In the genomic region with DNA sequence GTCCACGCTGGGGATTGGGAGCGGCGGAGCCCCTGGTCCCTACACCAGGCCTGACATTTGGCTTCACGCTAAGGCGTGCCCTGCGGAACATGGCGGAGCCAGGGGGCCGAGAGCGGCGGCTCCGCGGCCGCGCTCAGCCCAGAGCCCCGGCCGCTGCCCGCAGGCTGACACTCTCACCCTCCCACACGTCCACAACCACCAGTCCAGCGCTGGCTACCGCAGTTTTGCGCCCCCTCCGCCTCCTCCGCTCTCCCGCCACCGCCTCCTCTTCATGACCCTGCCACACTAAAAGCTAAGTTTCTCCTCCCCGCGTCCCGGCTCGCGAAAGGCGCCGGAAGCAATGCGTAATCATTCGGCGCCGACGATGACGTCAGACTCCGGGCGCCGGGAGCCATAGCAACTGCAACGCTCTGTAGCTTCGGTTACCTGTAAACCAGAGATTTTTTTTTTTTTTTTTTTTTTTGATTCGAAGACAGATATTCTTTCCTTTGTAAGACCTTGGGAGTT, we compare ENCODE assay signal across 8 mouse cellular contexts. TPM values are rescaled to one million over a fixed set of nuclear protein-coding genes. Genes with fewer than 3 reads are reported as not detected.
DNase-seq lines count a peak whose midpoint lies in the region; ATAC-seq and TF ChIP-seq lines count a peak whose summit lies in the region.

A gene (minus strand): TSS at position 323 of the 507 bp plus-strand sequence.

- peaks cover under 1 to 7% of the 10 kb centered on the region in 2 experiments for H3K36me3 ChIP-seq in CH12.LX (replicated peaks in 1 of 2; ENCODE audit: control insufficient read depth in 1 of 2, insufficient read depth in 1 of 2, low read length in 1 of 2)
- H3K36me3 ChIP-seq in forebrain, embryonic 11.5 days (ENCODE audit: control insufficient read depth, insufficient read depth, low read length), result no peaks in the 10 kb centered on the region
- peaks cover 2% of the 10 kb centered on the region for H3K36me3 ChIP-seq in heart, postnatal 0 days (replicated peaks; ENCODE audit: control insufficient read depth, insufficient read depth, low read length)
- H3K36me3 ChIP-seq in liver, embryonic 16.5 days (ENCODE audit: control insufficient read depth, insufficient read depth), result no peaks in the 10 kb centered on the region
- H3K36me3 ChIP-seq in neural tube, embryonic 13.5 days, result peaks cover 3% of the 10 kb centered on the region; the same call in 1 of the 2 replicates
- H3K36me3 ChIP-seq in testis, adult 2 months (ENCODE audit: control insufficient read depth, insufficient read depth, low read length), result no peaks in the 10 kb centered on the region; the same call in 1 of the 2 replicates

- TF ChIP-seq POLR2A in CH12.LX (IDR thresholded peaks at IDR 0.05; ENCODE audit: low read depth, low read length), result peak; percentile 90
- peak; percentile 85 for TF ChIP-seq POLR2A in testis, adult 2 months (IDR thresholded peaks at IDR 0.05; ENCODE audit: control insufficient read depth, low read depth, low read length)

- dilution Hi-C loops in CH12.LX (cut with MboI; ENCODE audit: extremely low pct_ligation_motif_present, extremely low pct_unique_long_range_greater_than_20kb, low sequenced_read_pairs), result no loop called here

- in situ Hi-C loops in CH12.LX (cut with MboI; ENCODE audit: low pct_ligation_motif_present, low pct_unique_long_range_greater_than_20kb, low sequenced_read_pairs), result loop anchor here (25.0 kb wide), 1 partner anchor 284 kb away; no protein-coding TSS in a partner anchor

- H3K27me3 ChIP-seq in CH12.LX (replicated peaks), result peaks cover 14% of the 10 kb centered on the region
- H3K27me3 ChIP-seq in forebrain, embryonic 11.5 days (ENCODE audit: control insufficient read depth, insufficient read depth, low read length), result no peaks in the 10 kb centered on the region
- H3K27me3 ChIP-seq in heart, postnatal 0 days (ENCODE audit: control insufficient read depth, insufficient read depth, low read length), result no peaks in the 10 kb centered on the region
- no peaks in the 10 kb centered on the region; the same call in 1 of the 2 replicates for H3K27me3 ChIP-seq in liver, embryonic 16.5 days (ENCODE audit: control insufficient read depth, insufficient read depth, low read depth, low read length)
- peaks cover 7% of the 10 kb centered on the region; the same call in 1 of the 2 replicates for H3K27me3 ChIP-seq in neural tube, embryonic 13.5 days
- H3K27me3 ChIP-seq in testis, adult 2 months (ENCODE audit: control insufficient read depth, insufficient read depth, low read length), result no peaks in the 10 kb centered on the region

- no peaks in the 10 kb centered on the region for H3K9me3 ChIP-seq in CH12.LX (replicated peaks; ENCODE audit: low read length)
- no peaks in the 10 kb centered on the region for H3K9me3 ChIP-seq in forebrain, embryonic 11.5 days (ENCODE audit: control insufficient read depth, low read length)
- no peaks in the 10 kb centered on the region for H3K9me3 ChIP-seq in heart, postnatal 0 days (replicated peaks; ENCODE audit: control insufficient read depth, low read length)
- H3K9me3 ChIP-seq in liver, embryonic 16.5 days (replicated peaks; ENCODE audit: control insufficient read depth, low read length), result no peaks in the 10 kb centered on the region
- no peaks in the 10 kb centered on the region for H3K9me3 ChIP-seq in neural tube, embryonic 13.5 days

- peaks cover 41% of the 10 kb centered on the region for H3K79me2 ChIP-seq in CH12.LX (replicated peaks; ENCODE audit: control insufficient read depth, extremely low read depth, insufficient read depth, poor library complexity, severe bottlenecking)

- TF ChIP-seq EP300 in CH12.LX (IDR thresholded peaks at IDR 0.05; ENCODE audit: low read length), result no peak
- TF ChIP-seq EP300 in heart, postnatal 0 days (IDR thresholded peaks at IDR 0.05; ENCODE audit: low read depth), result no peak

- peak within 1 kb of the TSS; percentile 74 for H3K9ac ChIP-seq in CH12.LX (ENCODE audit: insufficient read depth, low read depth)
- peak within 1 kb of the TSS; percentile 86 for H3K9ac ChIP-seq in forebrain, embryonic 11.5 days (ENCODE audit: low read length)
- H3K9ac ChIP-seq in heart, postnatal 0 days (replicated peaks; ENCODE audit: low read depth, low read length), result peak within 1 kb of the TSS; percentile 94
- peak within 1 kb of the TSS; percentile 92 for H3K9ac ChIP-seq in liver, embryonic 16.5 days (ENCODE audit: low read depth, low read length)
- H3K9ac ChIP-seq in neural tube, embryonic 13.5 days, result peak within 1 kb of the TSS; percentile 89

- no peak for TF ChIP-seq CTCF in CH12.LX (conservative IDR thresholded peaks at IDR 0.05 in 1 of 2, IDR thresholded peaks at IDR 0.05 in 1 of 2; ENCODE audit: low read depth in 2 of 2, low read length in 2 of 2)
- TF ChIP-seq CTCF in heart, postnatal 0 days (IDR thresholded peaks at IDR 0.05; ENCODE audit: low read depth), result no peak
- TF ChIP-seq CTCF in testis, adult 2 months (IDR thresholded peaks at IDR 0.05; ENCODE audit: control insufficient read depth, insufficient read depth, insufficient replicate concordance, low read depth, low read length), result no peak

- ATAC-seq in forebrain, embryonic 11.5 days (replicated peaks; ENCODE audit: low FRiP score), result peak; percentile 82
- ATAC-seq in heart, postnatal 0 days (ENCODE audit: insufficient read depth, low read depth), result peak; percentile 81
- peak; percentile 81 for ATAC-seq in liver, embryonic 16.5 days (ENCODE audit: low read depth)
- peak; percentile 66 for ATAC-seq in neural tube, embryonic 13.5 days (ENCODE audit: low read depth)

- H3K4me3 ChIP-seq in CH12.LX (replicated peaks in 1 of 3; ENCODE audit: low read depth in 2 of 3, low read length in 2 of 3, poor library complexity in 1 of 3), result peak within 1 kb of the TSS; percentile 74 to 93 (median 89)
- H3K4me3 ChIP-seq in forebrain, embryonic 11.5 days (ENCODE audit: low read depth, low read length), result peak within 1 kb of the TSS; percentile 83
- H3K4me3 ChIP-seq in heart, postnatal 0 days (ENCODE audit: low read depth, low read length), result peak within 1 kb of the TSS; percentile 96
- peak within 1 kb of the TSS; percentile 93 for H3K4me3 ChIP-seq in liver, embryonic 16.5 days (ENCODE audit: low read depth, low read length)
- H3K4me3 ChIP-seq in neural tube, embryonic 13.5 days, result peak within 1 kb of the TSS; percentile 90
- peak within 1 kb of the TSS; percentile 90 for H3K4me3 ChIP-seq in testis, adult 2 months (ENCODE audit: control insufficient read depth, low read depth, low read length)

- DNase-seq in CH12.LX (ENCODE audit: extremely low read depth), result peak; percentile 89
- DNase-seq in c-Kit-positive CD71-positive TER-119-negative erythroid progenitor cells, embryonic 14.5 days (ENCODE audit: low read depth), result peak; percentile 84
- peak; percentile 97 for DNase-seq in forebrain, embryonic 11.5 days (ENCODE audit: low spot score)
- DNase-seq in heart, postnatal 0 days (ENCODE audit: low spot score), result peak; percentile 82
- DNase-seq in kidney, postnatal 4 days, result peak; percentile 97

- H3K4me1 ChIP-seq in CH12.LX (ENCODE audit: control insufficient read depth in 1 of 2, insufficient read depth in 2 of 2), result peaks cover 11 to 44% of the 10 kb centered on the region in 2 experiments; a peak in 3 of 4 replicates
- H3K4me1 ChIP-seq in forebrain, embryonic 11.5 days (replicated peaks; ENCODE audit: control insufficient read depth, insufficient read depth, low read length), result no peaks in the 10 kb centered on the region; the same call in 1 of the 2 replicates
- peaks cover 15% of the 10 kb centered on the region for H3K4me1 ChIP-seq in heart, postnatal 0 days (ENCODE audit: control insufficient read depth, insufficient read depth)
- H3K4me1 ChIP-seq in liver, embryonic 16.5 days (ENCODE audit: control insufficient read depth, low read depth, low read length), result peaks cover 20% of the 10 kb centered on the region
- peaks cover 35% of the 10 kb centered on the region for H3K4me1 ChIP-seq in neural tube, embryonic 13.5 days (replicated peaks)
- H3K4me1 ChIP-seq in testis, adult 2 months (ENCODE audit: control insufficient read depth, insufficient read depth, low read length), result peaks cover 9% of the 10 kb centered on the region

- H3K27ac ChIP-seq in CH12.LX (ENCODE audit: insufficient read depth, low read depth), result peak within 1 kb of the TSS; percentile 40; the same call in 1 of the 2 replicates
- 0 out of 2 replicates have a peak within 1 kb of the TSS, but pooled peaks have one; percentile 41 for H3K27ac ChIP-seq in forebrain, embryonic 11.5 days (ENCODE audit: low read depth, low read length)
- peak within 1 kb of the TSS; percentile 90 for H3K27ac ChIP-seq in heart, postnatal 0 days (ENCODE audit: low read depth)
- H3K27ac ChIP-seq in liver, embryonic 16.5 days (ENCODE audit: low read length), result peak within 1 kb of the TSS; percentile 55
- H3K27ac ChIP-seq in neural tube, embryonic 13.5 days (replicated peaks), result peak within 1 kb of the TSS; percentile 86
- H3K27ac ChIP-seq in testis, adult 2 months (ENCODE audit: control insufficient read depth, insufficient read depth, low read depth, low read length), result peak within 1 kb of the TSS; percentile 91

- WGBS in forebrain, embryonic 11.5 days, result 1% methylated on average over 44 of the region's 44 CpGs
- 0% methylated on average over 44 of the region's 44 CpGs for WGBS in heart, postnatal 0 days
- WGBS in liver, embryonic 16.5 days (ENCODE audit: insufficient replicate concordance), result under 1% methylated on average over 44 of the region's 44 CpGs
- WGBS in neural tube, embryonic 13.5 days, result under 1% methylated on average over 44 of the region's 44 CpGs

- no peak for TF ChIP-seq RAD21 in CH12.LX (IDR thresholded peaks at IDR 0.05; ENCODE audit: low read depth, low read length)

- peak within 1 kb of the TSS; percentile 100 for H3K4me2 ChIP-seq in CH12.LX (ENCODE audit: insufficient read depth, low read depth, poor library complexity, severe bottlenecking)
- peak within 1 kb of the TSS; percentile 84 for H3K4me2 ChIP-seq in forebrain, embryonic 11.5 days (ENCODE audit: low read depth, low read length, severe bottlenecking)
- peak within 1 kb of the TSS; percentile 71 for H3K4me2 ChIP-seq in heart, postnatal 0 days (ENCODE audit: low read depth, low read length)
- peak within 1 kb of the TSS; percentile 79 for H3K4me2 ChIP-seq in liver, embryonic 16.5 days (ENCODE audit: low read depth, low read length)
- H3K4me2 ChIP-seq in neural tube, embryonic 13.5 days, result peak within 1 kb of the TSS; percentile 82

TF ChIP-seq in CH12.LX, 34 proteins besides CTCF, POLR2A, EP300 and RAD21 (continues in another document):
- 0 out of 2 replicates have a peak, but pooled peaks have one; percentile 8 for TF ChIP-seq JUND (conservative IDR thresholded peaks at IDR 0.05; ENCODE audit: low read depth, low read length)

RNA-seq across cellular contexts. Expression of the gene that starts here (rescaled TPM):
- total RNA-seq in CH12.LX (2012; rRNA removed) (20.0 and 23.7 TPM in 2 replicates), CH12.LX (2014; rRNA removed) (24.2 and 24.7 TPM in 2 replicates)
- polyA plus RNA-seq in CH12.LX (2012; ENCODE audit: insufficient read length, low read depth), result 22.0 and 22.9 TPM in 2 replicates
- polyA plus RNA-seq in forebrain, embryonic 11.5 days (2014; fragmentation: Nextera tagmentation; extraction: Ambion mirVana), result 25.7 and 31.2 TPM in 2 replicates
- 8.5 and 9.5 TPM in 2 replicates for total RNA-seq in heart, postnatal 0 days (2014; rRNA removed; ENCODE audit: low replicate concordance)
- polyA plus RNA-seq in heart, postnatal 0 days (2015; fragmentation: Nextera tagmentation; extraction: Ambion mirVana), result 13.2 and 16.0 TPM in 2 replicates
- polyA plus RNA-seq in liver, embryonic 16.5 days (2015; fragmentation: Nextera tagmentation; extraction: Ambion mirVana), result 9.8 and 11.0 TPM in 2 replicates
- polyA plus RNA-seq in neural tube, embryonic 13.5 days (2015; fragmentation: Nextera tagmentation; extraction: Ambion mirVana), result 25.0 and 26.4 TPM in 2 replicates
- polyA plus RNA-seq in testis, adult 2 months (2012; rRNA removed), result 1.4 and 2.0 TPM in 2 replicates

Comparison
In these comparisons a context has a peak if more than half of its experiments do, and no peak if none do; other contexts are left out.
1. Peak in every context shown above with its lines: DNase-seq, ATAC-seq, H3K4me3 ChIP-seq and H3K27ac ChIP-seq.
2. H3K27ac ChIP-seq: peak in every context shown above with its lines; median percentile 91 in testis, adult 2 months; 90 in heart, postnatal 0 days; 86 in neural tube, embryonic 13.5 days; 55 in liver, embryonic 16.5 days; 41 in forebrain, embryonic 11.5 days; 40 in CH12.LX.